Mouse (Mus musculus) kidney, embryonic 16.5 days (tissue): ENCODE measurements at regions not wholly inside any gene's neighbourhood (a gene's known extent, or its start where the extent isn't known, plus 50 kb on each side); places are given as distances from the start of the nearest gene placed in this dataset.
"Not testable (repeated sequence)": the region's sequence is repeated elsewhere in the genome, so short reads cannot be mapped to it uniquely, and the experiment has no call there.

Experiments
- ATAC-seq: fragments of 200-750 bp; cut with Nextera tagmentation; 2 replicates; pipeline ENCODE4 v1.8.0; 2017; ENCODE audit warnings: moderate TSS enrichment; ENCODE audit not compliant: low FRiP score, low TSS enrichment
- H3K27ac ChIP-seq: fragments of 300-500 bp; sonication (generic); 2 replicates; pipeline ENCODE4 v1.5.1; 2014; ENCODE audit warnings: low read length
- H3K27me3 ChIP-seq: fragments of 300-500 bp; sonication (generic); 2 replicates; pipeline ENCODE4 v1.6.1; 2014; ENCODE audit warnings: low read length, control low read depth, mixed read lengths; ENCODE audit not compliant: insufficient read depth
- H3K36me3 ChIP-seq: fragments of 300-500 bp; sonication (generic); 2 replicates; pipeline ENCODE4 v1.6.1; 2014; ENCODE audit warnings: low read length, control low read depth, mixed read lengths; ENCODE audit not compliant: insufficient read depth
- H3K4me1 ChIP-seq: fragments of 300-500 bp; sonication (generic); 2 replicates; pipeline ENCODE4 v1.6.1; 2014; ENCODE audit warnings: low read length, control low read depth, mixed read lengths; ENCODE audit not compliant: insufficient read depth
- H3K4me2 ChIP-seq: fragments of 300-500 bp; sonication (generic); replicated peaks from 2 replicates; pipeline ENCODE4 v1.6.1; 2014; ENCODE audit warnings: low read depth, low read length
- H3K4me3 ChIP-seq: fragments of 300-500 bp; sonication (generic); 2 replicates; pipeline ENCODE4 v1.5.1; 2014; ENCODE audit warnings: mild to moderate bottlenecking, low read length
- H3K9ac ChIP-seq: fragments of 300-500 bp; sonication (generic); replicated peaks from 2 replicates; pipeline ENCODE4 v1.6.1; 2014; ENCODE audit warnings: low read length
- H3K9me3 ChIP-seq: fragments of 300-500 bp; sonication (generic); 2 replicates; pipeline ENCODE4 v1.6.1; 2016; ENCODE audit warnings: low read length, control low read depth
- WGBS: fragments of 180-500 bp; shearing (Covaris S2); extraction: QIAGEN DNeasy Blood & Tissue Kit; methylation state at CpG from one replicate; pipeline ENCODE4 v1.1.7; 2014; 5-methylcytosine and 5-hydroxymethylcytosine counted together

DNA sequence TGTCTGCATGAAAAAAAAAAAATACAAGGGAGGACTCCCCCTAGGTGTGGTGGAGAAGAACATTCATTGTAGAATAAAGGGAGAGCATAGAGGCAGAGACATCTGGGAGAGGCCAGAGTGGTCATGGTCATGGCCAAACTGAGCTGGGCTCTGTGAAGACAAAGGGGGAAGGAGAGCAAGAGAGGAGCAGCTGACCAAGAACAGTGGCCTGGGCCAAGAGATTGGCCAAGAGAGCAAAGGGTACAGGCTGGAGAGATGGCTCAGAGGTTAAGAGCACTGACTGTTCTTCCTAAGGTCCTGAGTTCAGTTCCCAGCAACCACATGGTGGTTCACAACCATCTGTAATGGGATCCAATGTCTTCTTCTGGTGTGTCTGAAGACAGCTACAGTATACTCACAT is 73.6 kb upstream of the Lrpprc start:
- not testable (repeated sequence) for H3K36me3 ChIP-seq

DNA sequence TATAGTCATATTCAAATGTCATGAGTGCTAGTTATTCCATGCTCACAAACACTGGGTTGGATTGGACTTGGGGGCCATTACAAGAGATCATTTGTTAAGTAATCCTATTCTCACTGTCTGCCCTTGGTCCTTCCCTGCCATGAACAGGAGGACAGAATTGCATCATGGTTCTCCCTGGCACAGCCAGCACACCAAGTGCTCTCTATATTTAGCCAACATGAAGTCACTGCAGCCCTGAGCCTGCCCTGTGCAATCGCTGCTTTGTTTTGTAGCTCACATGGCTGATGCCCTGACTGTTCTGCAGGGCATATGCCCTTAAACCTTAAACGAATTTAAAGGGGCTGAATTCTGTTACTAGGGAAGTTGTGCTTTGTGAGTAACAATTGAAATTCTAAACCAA is 74.6 kb upstream of the Lrpprc start:
- 61% methylated on average over 2 of the region's 2 CpGs for WGBS
- no peak overlapping the region for H3K9ac ChIP-seq
- no peaks in the 10 kb centered on the region for H3K27me3 ChIP-seq
- H3K27ac ChIP-seq, result no peak overlapping the region
- peaks cover 4% of the 10 kb centered on the region; the same call in 1 of the 2 replicates for H3K9me3 ChIP-seq
- H3K4me2 ChIP-seq, result no peak overlapping the region
- no peak overlapping the region for H3K4me3 ChIP-seq
- no peak for ATAC-seq
- 0 out of 2 replicates have a peak, but pooled peaks cover 6% of the 10 kb centered on the region for H3K4me1 ChIP-seq
- H3K36me3 ChIP-seq, result no peaks in the 10 kb centered on the region

More for the DNA sequence above, 73.6 kb upstream of the Lrpprc start:
- H3K27ac ChIP-seq, H3K9me3 ChIP-seq, H3K4me3 ChIP-seq, H3K4me2 ChIP-seq, H3K27me3 ChIP-seq, H3K9ac ChIP-seq, ATAC-seq, H3K4me1 ChIP-seq: not testable (repeated sequence)

GRCm38 (mm10) chr17:84865566-84865965 is 75.0 kb upstream of the Lrpprc start:
- WGBS, result 82% methylated on average over 3 of the region's 3 CpGs
- ATAC-seq, result no peak
- Histone ChIP-seq H3K9ac (no peak overlapping the region), H3K9me3 (peaks cover 4% of the 10 kb centered on the region; the same call in 1 of the 2 replicates), H3K4me2 (no peak overlapping the region), H3K27me3 (no peaks in the 10 kb centered on the region), H3K36me3 (no peaks in the 10 kb centered on the region), H3K27ac (no peak overlapping the region), H3K4me3 (no peak overlapping the region), H3K4me1 (0 out of 2 replicates have a peak, but pooled peaks cover 2% of the 10 kb centered on the region)

DNA sequence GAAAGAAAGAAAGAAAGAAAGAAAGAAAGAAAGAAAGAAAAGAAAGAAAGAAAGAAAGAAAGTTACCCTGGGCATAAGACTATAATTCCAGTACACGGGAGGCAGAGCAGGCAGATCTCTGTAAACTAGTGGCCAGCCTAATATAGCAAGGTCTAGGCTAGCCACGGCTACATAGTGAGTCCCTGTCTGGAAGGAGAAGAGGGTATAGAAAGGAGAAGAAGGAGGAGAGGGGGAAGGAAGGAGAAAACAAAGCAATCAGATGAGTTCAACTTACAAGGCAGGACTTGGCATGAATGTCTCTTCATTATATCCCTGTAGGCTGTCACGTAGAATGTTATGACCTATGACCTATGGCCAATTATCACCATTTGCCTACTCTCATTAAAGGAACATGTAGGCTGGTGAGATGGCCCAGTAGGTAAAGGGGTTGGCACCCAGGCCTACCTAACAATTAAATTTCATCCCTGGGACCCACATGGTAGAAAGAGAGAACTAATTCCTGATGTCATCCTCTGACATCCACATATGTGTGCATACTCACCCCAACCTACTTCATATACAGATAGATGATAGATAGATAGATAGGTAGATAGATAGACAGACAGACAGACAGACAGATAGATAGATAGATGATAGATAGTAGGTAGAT is 78.6 kb upstream of the Lrpprc start:
- peaks cover 4% of the 10 kb centered on the region; the same call in 1 of the 2 replicates for H3K9me3 ChIP-seq
- WGBS, result 83% methylated on average over 3 of the region's 3 CpGs
- ATAC-seq, result no peak
- H3K4me1 ChIP-seq, result peaks cover 6% of the 10 kb centered on the region; the same call in 1 of the 2 replicates
- no peak overlapping the region for H3K27ac ChIP-seq
- H3K4me2 ChIP-seq, result no peak overlapping the region
- no peaks in the 10 kb centered on the region for H3K36me3 ChIP-seq
- no peaks in the 10 kb centered on the region for H3K27me3 ChIP-seq
- H3K4me3 ChIP-seq, result no peak overlapping the region
- no peak overlapping the region for H3K9ac ChIP-seq

- 64% methylated on average over 7 of the region's 7 CpGs for WGBS
- Histone ChIP-seq H3K4me3 (no peak overlapping the region), H3K27me3 (no peaks in the 10 kb centered on the region), H3K9me3 (no peaks in the 10 kb centered on the region), H3K4me1 (peaks cover 13% of the 10 kb centered on the region; the same call in 1 of the 2 replicates), H3K9ac (no peak overlapping the region), H3K27ac (peak overlapping the region; percentile 38; the same call in 1 of the 2 replicates), H3K36me3 (no peaks in the 10 kb centered on the region), H3K4me2 (no peak overlapping the region)
- peak; percentile 41; the same call in 1 of the 2 replicates for ATAC-seq
These were observed 83.0 kb upstream of the Lrpprc start for GRCm38 (mm10) chr17:84873554-84873953.

GRCm38 (mm10) chr17:84874494-84874893 is 82.0 kb upstream of the Ppm1b start:
- Histone ChIP-seq H3K4me1 (peaks cover 13% of the 10 kb centered on the region; the same call in 1 of the 2 replicates), H3K9ac (no peak overlapping the region), H3K4me2 (no peak overlapping the region), H3K27ac (peak overlapping the region; percentile 38; the same call in 1 of the 2 replicates), H3K27me3 (no peaks in the 10 kb centered on the region), H3K4me3 (no peak overlapping the region), H3K36me3 (no peaks in the 10 kb centered on the region), H3K9me3 (no peaks in the 10 kb centered on the region)
- peak; percentile 80 for ATAC-seq
- 41% methylated on average over 6 of the region's 6 CpGs for WGBS

DNA sequence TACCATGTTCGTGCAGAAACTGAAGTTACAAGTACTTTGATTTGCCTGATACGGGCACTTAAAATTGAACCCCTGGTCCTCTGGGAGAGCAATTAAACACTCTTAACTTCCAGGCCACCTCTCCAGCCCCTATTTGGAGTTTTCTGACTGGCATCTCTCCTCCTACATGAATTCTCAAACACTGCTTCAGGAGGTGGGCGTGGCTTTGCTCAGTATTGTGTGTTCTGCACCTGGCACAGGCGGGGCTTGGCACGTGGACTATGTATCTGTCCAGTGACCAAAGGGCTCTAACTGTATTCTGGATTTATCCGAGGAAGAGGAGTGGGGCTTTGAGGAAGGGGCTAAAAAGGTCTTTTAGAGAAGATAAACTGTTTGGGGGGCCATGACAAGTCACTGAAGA is 81.5 kb upstream of the Ppm1b start:
- H3K27me3 ChIP-seq, result no peaks in the 10 kb centered on the region
- H3K4me1 ChIP-seq, result peaks cover 13% of the 10 kb centered on the region; the same call in 1 of the 2 replicates
- H3K36me3 ChIP-seq, result no peaks in the 10 kb centered on the region
- no peaks in the 10 kb centered on the region for H3K9me3 ChIP-seq
- WGBS, result 55% methylated on average over 6 of the region's 6 CpGs
- H3K9ac ChIP-seq, result no peak overlapping the region
- H3K4me2 ChIP-seq, result no peak overlapping the region
- H3K27ac ChIP-seq, result peak overlapping the region; percentile 2; the same call in 1 of the 2 replicates
- ATAC-seq, result no peak
- H3K4me3 ChIP-seq, result no peak overlapping the region

- no peak overlapping the region for H3K4me2 ChIP-seq
- no peaks in the 10 kb centered on the region for H3K36me3 ChIP-seq
- H3K9me3 ChIP-seq, result no peaks in the 10 kb centered on the region
- no peak overlapping the region for H3K27ac ChIP-seq
- H3K4me1 ChIP-seq, result peaks cover 13% of the 10 kb centered on the region; the same call in 1 of the 2 replicates
- ATAC-seq, result no peak
- no peak overlapping the region for H3K4me3 ChIP-seq
- 86% methylated on average over 4 of the region's 4 CpGs for WGBS
- H3K27me3 ChIP-seq, result no peaks in the 10 kb centered on the region
- no peak overlapping the region for H3K9ac ChIP-seq
These were observed 80.5 kb upstream of the Ppm1b start for GRCm38 (mm10) chr17:84876037-84876436.

DNA sequence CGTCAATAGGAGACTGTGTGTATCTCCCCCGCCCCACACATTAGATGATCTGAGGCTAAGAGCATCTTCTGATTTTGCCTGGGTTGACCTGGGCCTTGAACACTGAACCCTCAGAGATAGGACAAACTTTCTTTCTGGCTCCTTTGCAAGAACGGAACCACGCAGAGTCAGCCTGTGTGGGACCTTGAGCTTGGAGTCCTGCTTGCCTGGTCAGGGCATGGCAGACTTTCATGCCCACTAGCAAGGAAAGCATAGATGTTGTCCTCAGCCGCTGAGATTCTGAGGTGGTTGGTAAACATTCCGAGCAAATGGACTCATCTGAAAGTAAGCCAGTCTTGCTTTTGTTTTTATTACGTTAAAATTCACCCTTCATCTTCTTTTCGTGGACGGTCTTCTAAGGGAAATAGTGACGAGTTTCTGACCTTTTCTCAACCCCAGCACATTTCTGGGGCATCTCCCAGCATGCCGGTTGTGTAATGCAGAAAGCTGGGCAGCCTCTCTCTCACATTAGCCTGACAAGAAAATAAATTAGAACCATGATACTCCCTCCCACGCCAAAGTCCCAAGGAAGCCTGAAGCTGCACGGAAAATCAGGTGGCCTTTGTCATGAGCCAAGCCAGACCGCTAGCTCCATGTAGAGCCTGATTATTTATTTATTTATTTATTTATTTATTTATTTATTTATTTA is 79.2 kb upstream of the Ppm1b start:
- ATAC-seq, result peak; percentile 36
- Histone ChIP-seq H3K27me3 (no peaks in the 10 kb centered on the region), H3K9me3 (0 out of 2 replicates have a peak, but pooled peaks cover under 1% of the 10 kb centered on the region), H3K4me2 (no peak overlapping the region), H3K9ac (no peak overlapping the region; the same call in 1 of the 2 replicates), H3K4me3 (no peak overlapping the region), H3K4me1 (peaks cover 13% of the 10 kb centered on the region; the same call in 1 of the 2 replicates), H3K36me3 (no peaks in the 10 kb centered on the region), H3K27ac (no peak overlapping the region)
- 49% methylated on average over 14 of the region's 14 CpGs for WGBS

DNA sequence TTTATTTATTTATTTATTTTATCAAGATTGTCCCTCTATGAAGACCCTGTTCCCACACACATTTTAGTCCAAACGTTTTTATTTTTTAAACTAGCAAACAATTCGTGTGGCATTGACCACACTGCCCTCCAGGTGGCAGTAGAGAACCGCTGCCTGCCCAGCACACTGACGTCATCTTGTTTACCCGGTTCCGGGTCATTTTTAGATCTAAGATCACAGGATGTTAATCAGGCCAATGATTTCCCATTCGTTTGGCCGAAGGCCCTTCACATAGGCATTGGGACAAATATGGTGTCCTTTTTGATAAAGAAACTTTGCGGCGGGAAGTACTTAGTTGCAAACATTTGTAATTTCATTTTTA is 78.7 kb upstream of the Ppm1b start:
- 17% methylated on average over 10 of the region's 10 CpGs for WGBS
- Histone ChIP-seq H3K9me3 (0 out of 2 replicates have a peak, but pooled peaks cover 4% of the 10 kb centered on the region), H3K4me1 (peaks cover 13% of the 10 kb centered on the region; the same call in 1 of the 2 replicates), H3K9ac (no peak overlapping the region), H3K4me3 (peak overlapping the region; percentile 7; the same call in 1 of the 2 replicates), H3K27me3 (no peaks in the 10 kb centered on the region), H3K36me3 (no peaks in the 10 kb centered on the region), H3K4me2 (peak overlapping the region; percentile 40), H3K27ac (no peak overlapping the region)
- ATAC-seq, result peak; percentile 21; the same call in 1 of the 2 replicates
